Mouse (Mus musculus) olfactory bulb, adult 2 months (tissue): ENCODE measurements at regions not wholly inside any gene's neighbourhood (a gene's known extent, or its start where the extent isn't known, plus 50 kb on each side); places are given as distances from the start of the nearest gene placed in this dataset.

Source experiments
- CTCF ChIP-seq: fragments of 200-500 bp; IDR thresholded peaks from 2 replicates; pipeline ENCODE4 v1.5.1; 2012; ENCODE audit warnings: low read depth, mild to moderate bottlenecking, low read length, moderate library complexity; ENCODE audit not compliant: insufficient read depth
- POLR2A ChIP-seq: fragments of 200-500 bp; IDR thresholded peaks from 2 replicates; pipeline ENCODE4 v1.6.1; 2012; ENCODE audit warnings: mild to moderate bottlenecking, low read depth, low read length, moderate library complexity; ENCODE audit not compliant: insufficient read depth

DNA sequence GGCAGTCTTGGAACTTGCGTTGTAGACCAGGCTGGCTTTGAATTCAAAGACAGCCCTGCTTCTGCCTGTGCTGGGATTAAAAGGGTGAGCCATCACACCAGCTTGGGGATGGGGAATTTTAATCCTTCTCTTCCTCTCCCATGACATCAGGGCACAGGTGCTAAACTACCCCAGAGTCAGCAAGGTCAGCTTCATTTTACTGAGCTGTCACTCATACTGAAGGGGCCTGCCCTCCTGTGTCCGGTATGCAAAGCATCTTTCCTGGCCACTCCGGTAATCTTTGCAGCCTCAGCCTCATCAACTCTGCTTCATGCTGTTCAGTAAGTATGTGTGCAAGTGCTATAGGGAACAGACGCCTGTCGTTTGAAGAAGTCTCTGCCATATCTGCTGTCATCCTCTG is 248.1 kb downstream of the Enc1 start:
- no peak for TF ChIP-seq POLR2A
- TF ChIP-seq CTCF = no peak
